Mouse (Mus musculus): ENCODE measurements around the gene Saysd1.
"Not testable (repeated sequence)": the region's sequence is repeated elsewhere in the genome, so short reads cannot be mapped to it uniquely, and the experiment has no call there.

Saysd1 gene

DNA sequence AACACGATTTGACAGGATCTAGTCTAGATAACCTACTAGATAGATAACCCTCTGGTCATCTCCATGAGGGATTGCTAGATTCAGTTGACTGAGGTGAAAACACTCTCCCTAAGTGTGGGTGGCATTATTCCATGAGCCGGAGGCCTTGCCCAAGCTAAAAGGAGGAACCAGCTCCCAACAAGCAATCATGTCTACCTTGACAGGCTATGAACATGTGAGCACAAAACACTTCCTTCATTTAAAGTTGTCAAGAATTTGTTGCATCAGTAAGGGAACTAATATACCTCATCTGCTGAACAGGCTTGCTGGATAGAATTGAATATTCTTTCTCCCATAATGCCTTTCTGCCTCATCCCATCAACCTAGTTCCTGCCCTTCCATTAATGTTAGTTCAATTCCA lies 98.5 kb downstream of the Saysd1 start:
- DNase-seq (ENCODE audit: low spot score) = no peak

DNA sequence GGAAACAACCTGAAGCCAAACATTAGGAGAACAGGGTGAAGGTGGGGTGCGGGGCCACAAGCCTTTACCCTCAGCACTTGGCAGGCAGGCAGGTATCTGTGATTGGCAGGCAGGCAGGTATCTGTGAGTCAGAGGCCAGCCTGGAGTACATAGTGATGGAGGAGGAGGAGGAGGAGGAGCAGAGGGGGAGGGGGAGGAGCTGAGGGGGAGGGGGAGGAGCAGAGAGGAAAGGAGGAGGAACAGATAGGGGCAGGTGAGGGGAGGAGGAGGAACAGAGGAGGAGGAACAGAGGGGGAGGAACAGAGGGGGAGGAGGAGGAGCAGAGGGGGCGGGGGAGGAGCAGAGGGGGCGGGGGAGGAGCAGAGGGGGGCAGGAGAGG lies 105.6 kb downstream of the Saysd1 start:
- DNase-seq (ENCODE audit: low spot score) = no peak

DNA sequence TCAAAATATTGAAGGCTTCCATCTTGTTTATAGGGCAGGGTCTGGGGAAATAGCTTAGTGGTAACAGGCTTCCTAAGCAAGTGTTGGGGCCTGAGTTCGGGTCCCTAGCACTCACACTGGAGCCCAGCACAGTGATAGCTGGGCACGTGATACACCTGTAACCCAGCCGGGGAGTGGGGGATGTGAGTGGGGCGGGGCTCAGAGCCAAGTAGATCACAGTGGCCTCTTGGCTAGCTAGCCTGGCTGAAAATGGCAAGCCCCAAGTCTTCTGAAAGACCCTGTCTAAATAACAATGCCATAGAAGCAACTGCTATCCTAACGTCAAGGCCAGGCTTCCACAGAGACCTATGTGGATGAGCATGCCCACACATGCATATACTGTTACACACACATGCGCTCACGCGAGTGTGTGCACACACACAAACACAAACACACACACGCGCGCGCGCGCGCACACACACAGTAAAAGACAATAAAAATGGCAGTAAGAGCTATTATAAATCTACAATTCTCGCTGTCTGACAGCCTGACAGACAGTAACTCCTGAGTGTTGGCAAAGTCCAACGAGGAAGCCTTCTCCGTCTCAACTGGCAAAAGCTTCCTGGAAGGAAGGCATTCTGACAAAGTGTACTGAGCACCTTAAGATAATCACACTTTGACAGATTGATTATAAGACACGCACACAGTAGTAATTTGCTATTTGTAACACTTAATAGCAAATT lies 106.2 kb downstream of the Saysd1 start:
- DNase-seq (ENCODE audit: low spot score) = no peak

DNA sequence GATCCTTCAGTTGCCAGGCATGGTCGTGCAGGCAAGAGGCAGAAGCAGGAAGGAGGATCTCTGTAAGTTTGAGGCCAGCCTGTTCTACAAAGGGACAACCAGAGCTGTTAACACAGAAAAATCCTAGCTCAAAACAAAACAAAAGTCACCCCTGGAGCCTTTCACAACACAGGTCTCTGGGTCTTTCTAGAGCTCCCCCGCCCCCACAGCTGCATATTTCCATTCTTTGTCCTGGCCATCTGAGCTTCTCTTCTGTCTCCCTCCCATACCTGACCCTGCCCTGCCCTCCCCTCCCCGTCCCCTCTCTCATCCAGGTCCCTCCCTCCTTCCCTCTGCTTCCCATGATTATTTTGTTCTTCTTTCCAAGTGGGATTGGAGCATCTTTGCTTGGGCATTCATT lies 108.7 kb downstream of the Saysd1 start:
- DNase-seq (ENCODE audit: low spot score) = no peak

DNA sequence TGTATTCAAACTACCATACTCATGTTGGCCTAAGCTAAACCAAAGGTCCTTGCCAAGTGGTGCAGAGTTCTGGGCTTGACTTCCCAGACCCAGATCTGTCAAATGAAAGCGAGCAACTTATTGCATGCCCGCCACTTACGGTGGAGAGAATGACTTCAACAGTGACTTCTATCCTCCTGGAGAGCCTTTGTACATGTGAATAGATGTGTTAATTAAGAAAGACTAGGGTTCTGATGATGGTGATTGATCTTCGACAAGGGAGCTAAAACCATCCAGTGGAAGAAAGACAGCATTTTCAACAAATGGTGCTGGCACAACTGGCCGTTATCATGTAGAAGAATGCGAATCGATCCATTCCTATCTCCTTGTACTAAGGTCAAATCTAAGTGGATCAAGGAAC lies 110.9 kb downstream of the Saysd1 start:
- DNase-seq (ENCODE audit: low spot score) = not testable (repeated sequence)
